Mouse (Mus musculus) midbrain, embryonic 10.5 days (tissue): Measurements from ENCODE around the gene Itfg1. TPM values are rescaled to one million over a fixed set of nuclear protein-coding genes. Genes with fewer than 3 reads are reported as not detected.

Experiments used
- DNase-seq: peaks from one replicate; pipeline ENCODE4 v3.0.0-alpha.2; 2017; ENCODE audit warnings: low spot score
- H3K27ac ChIP-seq: fragments of 300-500 bp; sonication (generic); replicated peaks from 2 replicates; pipeline ENCODE4 v1.5.1; 2016; ENCODE audit warnings: mild to moderate bottlenecking
- H3K27me3 ChIP-seq: fragments of 300-500 bp; sonication (generic); 2 replicates; pipeline ENCODE4 v1.6.1; 2016; ENCODE audit warnings: low read depth, mild to moderate bottlenecking; ENCODE audit not compliant: poor library complexity, severe bottlenecking
- H3K36me3 ChIP-seq: fragments of 300-500 bp; sonication (generic); 2 replicates; pipeline ENCODE4 v1.6.1; 2016; ENCODE audit warnings: mild to moderate bottlenecking, moderate library complexity
- H3K4me1 ChIP-seq: fragments of 300-500 bp; sonication (generic); 2 replicates; pipeline ENCODE4 v1.6.1; 2016
- H3K4me3 ChIP-seq: fragments of 300-500 bp; sonication (generic); 2 replicates; pipeline ENCODE4 v1.5.1; 2016; ENCODE audit warnings: mild to moderate bottlenecking, moderate library complexity
- H3K9me3 ChIP-seq: fragments of 300-500 bp; sonication (generic); replicated peaks from 2 replicates; pipeline ENCODE4 v1.6.1; 2016; ENCODE audit warnings: mild to moderate bottlenecking
- WGBS: fragments of 180-500 bp; shearing (Covaris S2); methylation state at CpG from one replicate; pipeline ENCODE4 v1.1.7; 2016; 5-methylcytosine and 5-hydroxymethylcytosine counted together
- microRNA-seq: library from miRNA; unstranded; fragments of <30 nt; microRNA quantifications from one replicate; pipeline ENCODE4, GENCODE M21; 2017
- polyA plus RNA-seq: library from polyadenylated mRNA; unstranded; fragments of >200 nt; fragmentation: Nextera tagmentation; extraction: Ambion mirVana; gene quantifications from 2 replicates; pipeline ENCODE4 v1.2.1, GENCODE M21; 2016

The Itfg1 gene
- polyA plus RNA-seq, 1 experiment from 2014 or later, result 68.0 TPM

DNA sequence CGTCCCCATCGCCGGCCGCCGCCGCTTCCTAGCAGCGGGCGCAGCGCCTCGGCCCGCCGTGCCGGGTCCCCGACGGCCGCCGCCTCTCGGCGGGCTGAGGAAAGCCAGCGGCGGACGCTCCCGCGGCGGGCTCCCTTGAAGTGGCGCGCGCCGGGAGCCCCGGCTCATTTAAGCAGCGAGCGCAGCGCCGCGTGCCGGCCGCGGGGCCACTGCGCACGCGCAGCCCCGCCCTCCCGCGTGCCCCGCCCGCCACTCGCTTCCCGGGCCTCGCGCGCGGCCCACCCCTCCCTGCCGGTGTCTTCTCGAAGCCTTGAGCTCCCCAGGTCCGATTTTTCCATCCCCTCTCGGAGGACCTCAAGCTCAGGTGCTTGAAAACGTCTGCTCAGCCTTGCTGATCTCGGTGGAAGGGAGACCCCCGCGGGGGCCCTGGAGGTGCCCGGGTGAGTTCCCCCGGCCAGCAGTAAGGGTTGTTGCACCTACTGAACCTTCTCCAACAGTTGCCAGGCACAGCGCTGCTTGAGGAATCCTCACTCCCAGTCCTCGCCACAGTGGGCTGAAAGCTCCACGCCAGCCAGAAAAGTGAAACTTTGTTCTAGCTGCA, 139.9 kb downstream of the Itfg1 start, which contains the start of gene Neto2:
Gene Neto2 (minus strand): TSS at position 174 of the 601 bp plus-strand sequence.
- Histone ChIP-seq H3K27me3 (peaks cover 24% of the 10 kb centered on the region), H3K4me3 (peak within 1 kb of the TSS; percentile 81), H3K27ac (peak within 1 kb of the TSS; percentile 98), H3K9me3 (no peaks in the 10 kb centered on the region), H3K4me1 (peaks cover 14% of the 10 kb centered on the region), H3K36me3 (no peaks in the 10 kb centered on the region)
- WGBS, result 6% methylated on average over 60 of the region's 65 CpGs
- peak; percentile 77 for DNase-seq

DNA sequence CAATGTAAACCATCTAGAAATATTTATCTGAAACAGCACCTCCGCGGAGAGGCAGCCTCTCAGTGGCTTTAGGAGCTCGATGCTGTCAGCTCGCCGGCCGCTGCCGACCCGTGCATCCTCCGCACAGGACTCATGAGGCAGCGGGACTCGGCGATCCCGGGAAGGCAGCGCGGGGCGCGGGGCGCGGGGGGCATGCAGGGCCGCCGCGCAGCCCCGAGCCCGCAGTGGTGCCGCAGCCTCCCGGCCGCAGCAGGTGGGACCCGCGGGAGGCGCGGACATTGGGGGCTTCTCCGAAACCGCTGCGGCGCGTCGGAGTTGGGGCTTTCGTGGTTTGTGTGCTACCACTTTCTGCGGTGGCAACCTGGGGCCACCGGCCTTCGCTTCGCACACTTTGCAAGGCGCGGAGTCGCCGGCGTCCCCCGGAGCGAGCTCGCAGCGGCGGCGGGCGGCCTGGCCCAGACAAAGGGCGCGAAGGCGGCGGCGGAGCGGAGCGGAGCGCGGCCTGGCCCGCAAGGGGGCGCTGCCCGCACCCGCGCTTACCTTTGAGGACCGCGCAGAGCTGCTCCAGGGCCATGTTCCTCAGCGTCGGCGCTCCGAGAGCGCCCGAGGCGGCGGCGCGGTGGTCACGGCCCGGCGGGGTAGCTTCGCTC, 140.5 kb downstream of the Itfg1 start:
- peaks cover 24% of the 10 kb centered on the region for H3K27me3 ChIP-seq
- H3K4me1 ChIP-seq, result peaks cover 14% of the 10 kb centered on the region
- WGBS, result under 1% methylated on average over 84 of the region's 84 CpGs
- H3K27ac ChIP-seq, result peak overlapping the region; percentile 98
- H3K36me3 ChIP-seq, result 0 out of 2 replicates have a peak, but pooled peaks cover 3% of the 10 kb centered on the region
- no peaks in the 10 kb centered on the region for H3K9me3 ChIP-seq
- peak; percentile 87 for DNase-seq
- peak overlapping the region; percentile 81 for H3K4me3 ChIP-seq

DNA sequence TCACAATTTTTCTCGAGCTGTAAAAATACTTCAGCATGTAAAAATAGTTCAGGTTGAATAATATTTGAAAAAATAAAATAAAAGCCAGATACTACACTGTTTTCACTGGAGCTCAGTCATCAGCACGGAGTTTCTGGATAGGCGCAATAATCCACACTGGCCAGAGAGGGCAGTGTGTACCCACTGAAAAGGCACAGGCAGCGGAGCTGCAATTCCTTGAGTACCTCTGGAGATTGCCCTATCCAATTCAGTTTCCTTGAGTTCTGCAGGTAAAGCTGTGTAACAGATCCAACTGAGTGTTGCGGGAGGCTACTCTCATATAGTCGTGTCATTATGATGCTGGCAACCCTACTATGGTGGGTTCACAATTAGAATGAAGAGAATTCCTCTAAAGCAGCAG, 141.7 kb downstream of the Itfg1 start:
- DNase-seq, result peak; percentile 73
- no peaks in the 10 kb centered on the region for H3K9me3 ChIP-seq
- H3K4me3 ChIP-seq, result peak overlapping the region; percentile 81
- H3K4me1 ChIP-seq, result peaks cover 14% of the 10 kb centered on the region
- H3K36me3 ChIP-seq, result peaks cover 4% of the 10 kb centered on the region; the same call in 1 of the 2 replicates
- H3K27ac ChIP-seq, result no peak overlapping the region
- peaks cover 24% of the 10 kb centered on the region for H3K27me3 ChIP-seq
- 2% methylated on average over 6 of the region's 6 CpGs for WGBS

Small RNA genes lying within 50 kb of the gene (microRNA-seq; reads per million reads assigned to microRNA genes)
- not detected for gene Mir8109

Other genes with a start within 250 kb of the Itfg1 start
- gene Neto2, start 140.0 kb downstream of the Itfg1 start, polyA plus RNA-seq, result 16.8 and 21.3 TPM in 2 replicates
- 42.0 and 42.9 TPM in 2 replicates for gene Phkb, start within 50 bp of the Itfg1 start, polyA plus RNA-seq